Comparison of ENCODE assay signal across 8 mouse cellular contexts in the genomic region with DNA sequence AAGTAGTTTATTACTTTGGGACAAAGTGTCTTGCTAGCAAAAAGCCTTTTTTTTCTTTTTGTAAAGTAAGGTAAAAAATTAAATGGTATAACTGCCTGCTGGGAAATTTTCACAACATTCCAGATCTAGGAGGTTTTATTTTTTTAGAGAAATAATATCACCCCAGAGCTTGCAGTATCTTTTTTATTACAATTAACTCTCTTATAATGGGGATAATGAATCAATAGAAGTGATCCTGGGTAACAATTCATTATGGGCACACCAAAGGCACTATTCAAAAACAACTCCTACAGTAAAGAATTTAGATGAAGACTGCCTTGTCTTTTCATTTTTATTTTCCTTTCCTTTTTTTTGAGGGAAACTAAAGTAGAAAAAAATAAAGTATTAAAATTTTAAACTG. TPM values are rescaled to one million over a fixed set of nuclear protein-coding genes. Genes with fewer than 3 reads are reported as not detected.
DNase-seq lines count a peak whose midpoint lies in the region; ATAC-seq lines count a peak whose summit lies in the region.

No protein-coding gene starts in this region.

- H3K4me2 ChIP-seq in heart, embryonic 14.5 days (ENCODE audit: low read length) = peak overlapping the region; percentile 73
- H3K4me2 ChIP-seq in midbrain, embryonic 16.5 days (ENCODE audit: low read length) = no peak overlapping the region
- peak overlapping the region; percentile 65 for H3K4me2 ChIP-seq in hindbrain, embryonic 15.5 days
- peak overlapping the region; percentile 67 for H3K4me2 ChIP-seq in neural tube, embryonic 15.5 days

- H3K9me3 ChIP-seq in heart, embryonic 14.5 days (ENCODE audit: control insufficient read depth, low read length) = no peaks in the 10 kb centered on the region
- no peaks in the 10 kb centered on the region for H3K9me3 ChIP-seq in midbrain, embryonic 10.5 days (replicated peaks)
- H3K9me3 ChIP-seq in midbrain, embryonic 16.5 days (replicated peaks; ENCODE audit: control insufficient read depth, low read length, poor library complexity, severe bottlenecking) = no peaks in the 10 kb centered on the region
- H3K9me3 ChIP-seq in hindbrain, embryonic 15.5 days = no peaks in the 10 kb centered on the region
- H3K9me3 ChIP-seq in neural tube, embryonic 15.5 days (replicated peaks) = no peaks in the 10 kb centered on the region

- no peak for ATAC-seq in heart, embryonic 14.5 days (ENCODE audit: insufficient number of reproducible peaks, insufficient read depth, low FRiP score, low read depth)
- ATAC-seq in midbrain, embryonic 16.5 days = no peak
- no peak for ATAC-seq in hindbrain, embryonic 15.5 days (ENCODE audit: low FRiP score, low read depth)
- no peak for ATAC-seq in neural tube, embryonic 15.5 days (ENCODE audit: low FRiP score)

- no peak overlapping the region for H3K27ac ChIP-seq in heart, embryonic 14.5 days (replicated peaks in 1 of 2; ENCODE audit: control insufficient read depth in 1 of 2, insufficient read depth in 1 of 2, low read depth in 2 of 2, low read length in 2 of 2)
- no peak overlapping the region for H3K27ac ChIP-seq in midbrain, embryonic 10.5 days (replicated peaks)
- no peak overlapping the region for H3K27ac ChIP-seq in midbrain, embryonic 16.5 days (ENCODE audit: low read length)
- no peak overlapping the region for H3K27ac ChIP-seq in hindbrain, embryonic 15.5 days (replicated peaks)
- H3K27ac ChIP-seq in neural tube, embryonic 15.5 days (replicated peaks) = no peak overlapping the region

- H3K4me3 ChIP-seq in heart, embryonic 14.5 days (ENCODE audit: control insufficient read depth in 1 of 2, insufficient read depth in 1 of 2, low read depth in 1 of 2, low read length in 2 of 2) = peak overlapping the region in 1 of 2 experiments; percentile 98; a peak in 2 of 4 replicates
- H3K4me3 ChIP-seq in midbrain, embryonic 10.5 days = peak overlapping the region; percentile 98
- H3K4me3 ChIP-seq in midbrain, embryonic 16.5 days (ENCODE audit: low read depth, low read length) = no peak overlapping the region
- H3K4me3 ChIP-seq in hindbrain, embryonic 15.5 days = no peak overlapping the region
- H3K4me3 ChIP-seq in neural tube, embryonic 15.5 days (replicated peaks) = no peak overlapping the region

- DNase-seq in heart, adult 11 months = no peak
- DNase-seq in midbrain, embryonic 10.5 days (ENCODE audit: low spot score) = no peak
- DNase-seq in adrenal gland, postnatal 14 days = no peak
- no peak for DNase-seq in layer of hippocampus, adult 18-20 months (ENCODE audit: low spot score in 2 of 2)

- H3K4me1 ChIP-seq in heart, embryonic 14.5 days (ENCODE audit: control insufficient read depth in 2 of 2, insufficient read depth in 2 of 2, low read length in 2 of 2) = peaks cover 5 to 20% of the 10 kb centered on the region in 2 experiments; a peak in 3 of 4 replicates
- peaks cover 14% of the 10 kb centered on the region for H3K4me1 ChIP-seq in midbrain, embryonic 10.5 days
- peaks cover 25% of the 10 kb centered on the region for H3K4me1 ChIP-seq in midbrain, embryonic 16.5 days (ENCODE audit: control insufficient read depth, insufficient read depth, low read length)
- peaks cover 28% of the 10 kb centered on the region for H3K4me1 ChIP-seq in hindbrain, embryonic 15.5 days (replicated peaks)
- H3K4me1 ChIP-seq in neural tube, embryonic 15.5 days = peaks cover 20% of the 10 kb centered on the region

- no peaks in the 10 kb centered on the region for H3K27me3 ChIP-seq in heart, embryonic 14.5 days (ENCODE audit: control insufficient read depth, insufficient read depth, low read length)
- H3K27me3 ChIP-seq in midbrain, embryonic 10.5 days (ENCODE audit: low read depth, poor library complexity, severe bottlenecking) = no peaks in the 10 kb centered on the region
- H3K27me3 ChIP-seq in midbrain, embryonic 16.5 days (ENCODE audit: control insufficient read depth, insufficient read depth, low read depth, low read length) = no peaks in the 10 kb centered on the region
- H3K27me3 ChIP-seq in hindbrain, embryonic 15.5 days = no peaks in the 10 kb centered on the region
- H3K27me3 ChIP-seq in neural tube, embryonic 15.5 days (replicated peaks) = no peaks in the 10 kb centered on the region

- no peak overlapping the region for H3K9ac ChIP-seq in heart, embryonic 14.5 days (ENCODE audit: low read length)
- no peak overlapping the region for H3K9ac ChIP-seq in midbrain, embryonic 16.5 days (ENCODE audit: low read depth, low read length)
- H3K9ac ChIP-seq in hindbrain, embryonic 15.5 days = no peak overlapping the region
- H3K9ac ChIP-seq in neural tube, embryonic 15.5 days (replicated peaks) = no peak overlapping the region

- peaks cover 5% of the 10 kb centered on the region; the same call in 1 of the 2 replicates for H3K36me3 ChIP-seq in heart, embryonic 14.5 days (ENCODE audit: control insufficient read depth, insufficient read depth, low read length)
- H3K36me3 ChIP-seq in midbrain, embryonic 10.5 days = peaks cover 25% of the 10 kb centered on the region
- no peaks in the 10 kb centered on the region for H3K36me3 ChIP-seq in midbrain, embryonic 16.5 days (ENCODE audit: control insufficient read depth, insufficient read depth, low read length)
- no peaks in the 10 kb centered on the region for H3K36me3 ChIP-seq in hindbrain, embryonic 15.5 days
- H3K36me3 ChIP-seq in neural tube, embryonic 15.5 days = no peaks in the 10 kb centered on the region

RNA-seq across cellular contexts. Expression of gene Rtn4, which starts 2.0 kb away (rescaled TPM):
- 57.1 and 68.3 TPM in 2 replicates for polyA plus RNA-seq in heart, embryonic 14.5 days (2014; fragmentation: Nextera tagmentation; extraction: Ambion mirVana)
- 65.8 and 71.1 TPM in 2 replicates for polyA plus RNA-seq in midbrain, embryonic 10.5 days (2016; fragmentation: Nextera tagmentation; extraction: Ambion mirVana)
- polyA plus RNA-seq in midbrain, embryonic 16.5 days (2015; fragmentation: Nextera tagmentation; extraction: Ambion mirVana) = 140 and 142 TPM in 2 replicates
- polyA plus RNA-seq in hindbrain, embryonic 15.5 days (2015; fragmentation: Nextera tagmentation; extraction: Ambion mirVana) = 136 TPM in 2 replicates
- 113 and 122 TPM in 2 replicates for polyA plus RNA-seq in neural tube, embryonic 15.5 days (2015; fragmentation: Nextera tagmentation; extraction: Ambion mirVana)
- total RNA-seq in adrenal gland, postnatal 14 days (2021) = 304 and 307 TPM in 2 replicates
- 100 to 1,000 TPM; 468 to 492 TPM for total RNA-seq in layer of hippocampus, adult 18-20 months (2021)
